Mouse (Mus musculus) ovary, postnatal 14 days (tissue): ENCODE measurements around the gene Mab21l3.
A peak's percentile ranks its signal among the peaks of the same experiment; 100 is the strongest.

Experiments used
- DNase-seq: peaks from one replicate; pipeline ENCODE4 v3.0.0; 2022; ENCODE audit warnings: low spot score

Gene Mab21l3

DNA sequence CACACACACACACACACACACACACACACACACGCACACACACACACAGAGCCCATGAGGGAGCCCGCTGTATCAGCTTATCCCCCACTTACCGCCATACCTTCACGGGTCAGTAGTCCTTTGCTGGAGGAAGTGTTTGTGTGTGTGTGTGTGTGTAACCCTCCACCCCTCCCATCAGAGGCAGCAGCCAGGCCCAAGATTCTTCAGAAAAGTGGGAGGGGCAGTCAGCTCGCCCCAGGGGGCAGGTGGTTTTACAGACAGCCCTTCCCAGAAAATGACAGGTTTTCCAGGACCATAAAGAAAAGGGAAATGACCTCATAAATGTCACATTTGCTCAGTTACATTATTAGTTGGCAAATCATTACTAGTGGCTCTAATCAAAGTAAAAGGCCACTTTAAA, at the start of gene Mab21l3:
TSS of gene Mab21l3 (minus strand) at position 144 of the 400 bp plus-strand sequence.
- DNase-seq = no peak

DNA sequence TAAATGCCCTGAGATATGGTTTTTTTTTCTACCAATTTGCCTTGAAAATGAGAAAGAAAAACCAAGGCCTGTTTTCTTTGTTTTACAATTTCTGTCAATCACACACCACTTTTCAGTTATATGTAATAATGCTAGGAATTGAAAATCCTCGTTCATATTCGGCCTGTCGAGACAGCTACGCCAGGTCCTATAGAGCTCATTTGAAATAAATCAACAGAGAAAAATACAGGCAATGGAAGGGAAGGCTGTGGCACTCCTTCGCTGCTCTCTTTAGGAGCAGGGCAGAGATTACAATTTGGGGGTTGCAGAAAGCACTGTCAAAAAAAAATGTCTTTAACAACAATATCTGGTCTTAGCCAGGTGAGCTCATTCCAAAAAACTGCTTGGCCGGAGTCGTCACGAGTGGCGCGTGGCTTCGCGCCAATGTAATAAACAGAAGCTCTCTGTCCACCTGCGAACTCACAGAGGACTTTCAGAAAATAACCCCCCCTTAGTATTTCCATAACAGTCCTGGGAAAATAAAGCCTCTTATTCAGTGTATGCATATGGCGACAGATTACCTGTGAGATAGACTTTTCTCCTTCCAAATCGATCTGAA, 48.7 kb upstream of the Mab21l3 start:
- no peak for DNase-seq

DNA sequence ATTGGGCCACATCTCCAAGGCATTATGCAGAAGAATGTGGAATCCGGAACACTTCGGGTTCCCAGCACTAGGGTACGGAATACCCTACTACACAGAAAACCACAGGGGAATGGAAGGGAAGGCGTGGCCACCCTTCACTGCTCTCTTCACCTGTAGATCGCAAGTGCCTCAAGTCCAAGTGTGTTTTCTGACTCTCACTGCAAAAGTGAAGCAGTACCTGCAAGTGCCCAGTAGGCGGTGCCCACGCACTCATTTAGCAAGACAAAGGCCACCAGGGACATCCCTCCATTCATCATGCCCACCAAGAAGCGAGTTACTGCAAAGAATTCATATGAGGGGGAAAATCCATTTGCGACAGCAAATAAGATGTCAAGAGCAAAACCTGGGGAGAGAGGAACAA, 48.1 kb upstream of the Mab21l3 start:
- peak; percentile 56 for DNase-seq

DNA sequence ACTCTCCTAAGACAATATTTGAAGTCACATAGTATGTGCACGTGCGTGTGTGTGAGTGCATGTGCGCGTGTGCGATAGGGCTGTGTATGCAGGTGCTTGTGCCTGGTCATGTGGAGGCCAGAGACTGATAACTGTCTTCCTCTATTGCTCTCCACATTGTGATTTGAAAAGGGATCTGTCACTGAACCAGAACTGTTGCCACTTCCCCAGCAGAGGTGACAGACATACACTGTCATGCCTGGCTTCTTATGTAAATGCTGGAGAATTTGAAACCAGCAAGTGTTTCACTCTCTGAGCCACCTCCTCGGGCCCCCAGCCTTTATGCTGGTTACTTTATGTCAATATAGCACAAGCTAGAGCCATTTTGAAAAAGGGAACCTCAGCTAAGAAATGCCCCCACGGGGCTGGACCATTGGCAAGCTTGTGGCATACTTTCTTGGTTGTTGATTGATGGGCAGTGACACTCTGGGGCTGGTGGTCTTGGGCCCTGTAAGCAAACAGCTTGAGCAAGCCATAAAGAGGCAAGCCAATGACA, 46.7 kb upstream of the Mab21l3 start:
- no peak for DNase-seq

DNA sequence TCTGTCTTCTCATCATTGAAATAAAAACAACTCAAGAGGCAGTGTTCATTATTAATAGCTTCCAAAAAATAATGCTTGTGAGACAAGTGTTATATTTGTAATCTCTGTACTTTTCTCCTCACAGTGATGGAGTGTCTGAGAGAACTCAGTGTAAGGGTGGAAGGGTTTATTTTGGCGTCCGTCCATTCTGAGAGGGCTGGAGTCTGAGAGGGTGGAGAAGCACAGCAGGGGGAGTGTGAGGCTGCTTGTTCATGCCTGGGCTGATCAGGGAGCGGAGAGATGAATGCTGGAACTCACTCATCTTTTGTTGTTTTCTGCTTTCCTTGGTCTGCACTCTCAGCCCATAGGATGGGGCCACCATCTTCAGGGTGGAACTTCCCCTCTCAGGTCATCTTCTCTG, 36.8 kb upstream of the Mab21l3 start:
- no peak for DNase-seq

DNA sequence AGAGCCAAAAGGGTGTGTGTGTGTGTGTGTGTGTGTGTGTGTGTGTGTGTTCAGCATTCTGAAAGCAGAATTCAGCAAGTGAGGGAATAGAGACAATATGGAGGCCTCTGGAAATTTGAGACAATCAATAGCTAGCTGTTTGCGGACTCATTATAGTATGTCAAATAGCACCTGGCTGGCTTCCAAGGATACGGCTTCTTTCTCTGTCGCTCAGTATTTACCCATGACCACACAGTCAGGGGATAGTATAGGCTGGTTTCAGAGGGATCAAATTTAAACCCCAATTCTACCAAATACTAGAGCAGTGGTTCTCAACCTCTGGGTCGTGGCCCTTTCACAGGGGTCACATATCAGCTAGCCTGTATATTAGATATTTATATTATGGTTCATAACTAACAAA, 36.3 kb upstream of the Mab21l3 start:
- DNase-seq = no peak

DNA sequence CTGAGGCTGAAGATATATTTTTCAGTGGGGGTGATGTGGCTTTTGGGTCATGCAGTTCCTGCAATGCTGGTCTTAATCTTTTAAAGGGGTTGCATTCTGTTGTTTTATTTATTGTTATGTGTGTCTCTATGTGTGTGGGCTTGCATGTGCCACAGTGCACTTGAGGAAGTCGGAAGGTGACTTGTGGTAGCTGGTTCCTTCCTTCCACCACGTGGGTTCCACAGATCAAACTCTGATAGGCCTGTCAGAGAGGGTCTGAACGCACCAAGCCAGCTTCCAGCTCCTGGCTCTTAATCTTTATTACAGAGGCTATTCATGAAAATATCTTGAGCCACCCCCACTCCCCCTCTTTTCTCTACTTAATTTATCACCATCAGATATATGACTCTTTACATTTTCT, 35.1 kb upstream of the Mab21l3 start:
- no peak for DNase-seq

DNA sequence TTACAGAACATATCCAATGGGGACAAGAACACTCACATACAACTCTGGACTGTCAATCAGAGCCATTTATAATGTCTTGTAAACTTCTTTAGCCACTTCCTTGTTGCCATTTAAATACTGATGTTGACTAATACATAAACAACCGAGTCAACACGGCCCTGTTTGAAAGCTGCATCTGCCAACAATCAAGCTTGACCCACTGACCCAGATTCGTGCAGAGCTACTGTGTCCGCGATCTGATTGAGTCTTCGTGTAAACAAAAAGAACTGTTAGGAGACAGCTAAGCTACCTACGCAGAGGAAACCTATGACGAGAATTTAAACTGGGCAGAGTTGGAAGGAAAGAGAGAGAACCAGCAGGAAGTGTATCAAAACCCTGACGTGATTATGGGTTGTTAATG, 33.0 kb upstream of the Mab21l3 start:
- no peak for DNase-seq

DNA sequence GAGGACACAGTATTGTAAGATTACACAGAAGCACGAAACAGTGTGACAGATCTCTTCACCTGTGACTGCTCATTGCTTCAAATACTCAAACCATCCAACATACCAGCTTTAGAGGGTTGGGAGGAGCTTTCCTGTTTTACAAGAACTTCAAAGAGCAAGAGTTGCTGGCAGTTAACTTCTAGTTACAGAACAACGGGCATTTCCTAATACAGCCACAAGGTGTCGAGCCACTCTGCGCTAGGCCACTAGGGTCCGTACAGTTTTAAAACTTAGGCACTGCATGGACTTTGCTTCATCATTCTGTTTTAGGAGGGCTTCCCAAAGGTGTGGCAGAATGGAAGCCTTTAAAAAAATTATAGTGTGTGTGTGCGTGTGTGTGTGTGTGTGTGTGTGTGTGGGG, 32.1 kb upstream of the Mab21l3 start:
- DNase-seq = no peak

DNA sequence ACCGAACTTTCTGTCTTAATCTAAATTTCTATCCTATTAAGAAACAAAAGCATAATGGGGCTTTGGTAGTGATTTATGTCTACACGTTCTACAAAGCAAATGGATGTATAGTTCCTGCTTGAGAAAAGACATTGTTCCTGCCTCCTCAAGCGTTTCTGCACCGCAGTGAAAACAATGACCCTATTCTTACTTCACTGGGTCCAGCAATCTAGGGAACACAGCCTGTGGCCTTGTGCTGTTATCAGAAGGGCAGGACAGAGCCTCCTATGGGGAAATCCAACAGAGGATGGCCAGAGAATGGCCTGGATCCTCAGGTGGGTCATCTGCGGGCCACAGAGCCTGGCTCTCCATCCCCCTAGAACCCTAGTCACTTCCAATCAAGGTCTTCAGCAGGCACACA, 29.4 kb upstream of the Mab21l3 start:
- no peak for DNase-seq

DNA sequence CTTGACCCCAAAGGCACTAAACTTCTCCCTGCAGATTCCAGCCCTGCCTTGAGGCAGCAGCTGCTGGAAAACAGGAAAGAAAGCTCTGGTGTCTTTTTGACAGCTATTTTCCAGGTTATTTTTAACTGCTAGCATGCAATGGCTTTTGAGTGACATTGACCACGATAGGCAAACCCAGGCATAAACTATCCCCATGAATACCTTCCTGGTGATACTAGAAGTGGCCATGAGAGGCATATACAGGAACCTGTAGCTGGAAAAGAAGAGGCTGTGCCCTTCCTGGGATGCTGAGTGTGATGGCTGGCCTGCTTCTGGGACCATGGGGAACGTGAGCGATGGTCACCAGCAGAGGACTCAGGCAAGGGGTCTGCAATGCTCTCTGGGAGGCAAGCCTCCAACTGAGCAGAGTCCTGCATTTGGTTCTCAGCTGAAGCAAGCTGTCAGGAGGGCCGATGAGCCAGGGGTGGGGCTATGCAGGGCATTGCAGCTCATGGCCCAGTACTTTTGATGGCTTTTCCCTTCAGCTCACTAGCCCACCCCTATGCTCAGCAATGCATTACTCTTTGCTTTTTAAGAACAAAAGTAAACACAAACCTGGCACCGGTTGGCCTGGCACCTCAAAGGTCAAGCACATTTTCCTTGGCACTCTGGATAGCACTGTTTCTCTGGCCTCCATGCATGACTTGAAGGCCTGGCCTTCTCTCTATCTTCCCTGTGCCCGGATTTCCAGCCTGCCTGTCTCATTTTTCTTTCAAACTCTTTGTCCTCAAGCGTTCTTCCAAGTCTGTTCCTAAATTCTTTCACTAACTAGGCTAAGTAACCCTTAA, 27.9 kb upstream of the Mab21l3 start:
- DNase-seq = no peak

DNA sequence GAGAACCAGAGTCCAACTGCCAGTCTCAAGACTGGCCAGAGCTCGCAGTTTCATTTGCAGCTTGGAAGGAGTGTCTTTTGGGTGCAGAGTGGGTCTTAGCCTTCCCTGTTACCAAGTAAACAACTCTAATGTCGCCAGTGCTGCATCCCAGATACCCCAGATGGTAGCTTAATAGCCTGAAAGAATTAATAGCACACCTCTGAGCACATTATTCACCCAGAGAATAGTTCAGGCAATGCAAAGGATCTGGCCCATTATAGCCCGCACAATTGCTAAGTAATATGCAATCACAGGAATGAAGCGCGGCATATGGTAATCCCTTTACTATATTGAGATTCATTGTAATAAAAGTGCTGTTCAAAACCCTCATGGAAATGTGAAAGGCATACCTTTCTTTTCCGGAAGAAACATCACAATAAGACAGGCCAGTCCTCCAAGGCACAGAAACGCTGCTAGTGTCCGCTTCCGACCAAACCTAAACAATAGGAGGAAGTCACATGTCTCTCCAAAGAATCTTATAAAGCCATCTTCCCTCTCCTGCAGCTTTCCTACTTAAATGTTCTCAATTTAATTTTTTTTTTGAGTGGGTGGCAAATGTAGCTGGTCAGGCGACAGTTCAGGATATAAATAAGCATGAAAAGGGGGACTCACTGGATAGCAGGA, 26.6 kb upstream of the Mab21l3 start:
- no peak for DNase-seq

DNA sequence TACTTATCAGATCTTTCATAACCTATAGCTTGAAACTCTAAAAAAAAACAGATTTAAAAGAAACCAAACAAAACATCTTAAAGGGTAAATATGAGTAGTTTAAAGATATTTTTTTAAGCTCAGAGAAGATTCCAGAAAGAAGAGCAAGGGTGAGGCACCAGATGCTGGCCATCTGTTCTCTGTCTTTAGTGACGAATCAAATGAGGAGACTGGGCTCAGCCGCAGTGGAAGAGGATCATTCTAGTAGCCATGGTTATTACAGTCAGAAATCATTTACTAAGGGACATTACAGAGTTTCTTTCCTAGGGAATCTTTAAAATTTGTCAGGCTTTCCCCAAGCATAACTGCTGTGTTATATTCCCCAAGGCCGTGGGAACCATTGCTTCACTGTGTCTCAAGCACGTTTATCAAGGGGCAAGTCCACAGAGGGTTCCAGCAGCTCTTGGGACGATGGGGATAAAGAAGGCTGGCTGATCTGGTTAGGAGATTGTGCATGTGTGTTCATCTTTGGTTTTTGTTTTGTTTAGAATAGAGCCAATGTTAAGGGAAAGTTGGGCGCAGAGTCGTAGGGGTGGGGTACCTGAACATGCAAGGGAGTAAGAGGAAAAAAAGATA, 24.4 kb upstream of the Mab21l3 start:
- no peak for DNase-seq

DNA sequence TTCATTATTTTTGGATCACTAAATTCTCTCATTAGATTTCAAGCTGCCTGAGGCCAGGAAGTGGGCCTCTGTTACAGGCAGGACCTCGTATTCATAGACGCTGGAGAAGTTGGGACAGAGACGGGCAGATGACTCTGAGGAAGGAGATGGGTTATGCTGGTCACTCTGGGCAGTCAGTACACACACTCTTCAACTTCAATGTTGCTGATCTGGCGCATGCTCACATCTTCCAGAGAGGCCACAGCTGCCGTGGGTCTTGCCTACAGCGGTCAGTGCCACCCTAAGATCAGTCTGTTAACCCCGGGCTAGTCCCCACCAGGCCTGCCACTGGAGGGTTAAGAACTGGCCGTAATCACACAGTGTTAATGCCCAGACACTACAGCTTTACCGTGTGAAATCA, 23.2 kb upstream of the Mab21l3 start:
- no peak for DNase-seq

DNA sequence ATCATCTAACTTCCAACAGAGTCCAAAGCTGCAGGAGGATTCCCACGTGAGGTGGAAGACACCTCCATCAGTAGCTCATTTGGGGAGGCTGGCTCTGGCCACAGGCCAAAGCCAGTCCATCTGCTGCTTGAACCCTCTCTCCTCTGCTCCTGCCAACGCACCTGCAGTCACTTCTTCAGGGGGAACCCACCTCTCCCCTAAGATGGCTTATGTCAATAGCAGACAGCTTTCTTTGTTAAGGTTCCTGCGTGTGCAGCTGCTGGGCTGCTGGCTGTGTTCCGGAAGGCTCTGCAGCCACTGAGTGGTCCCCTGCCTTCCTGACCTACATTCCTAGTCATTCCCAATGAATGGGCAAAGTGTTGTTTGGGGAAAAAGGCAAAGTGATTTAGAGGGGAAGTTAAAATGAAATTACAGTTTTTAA, 18.3 kb upstream of the Mab21l3 start:
- no peak for DNase-seq

DNA sequence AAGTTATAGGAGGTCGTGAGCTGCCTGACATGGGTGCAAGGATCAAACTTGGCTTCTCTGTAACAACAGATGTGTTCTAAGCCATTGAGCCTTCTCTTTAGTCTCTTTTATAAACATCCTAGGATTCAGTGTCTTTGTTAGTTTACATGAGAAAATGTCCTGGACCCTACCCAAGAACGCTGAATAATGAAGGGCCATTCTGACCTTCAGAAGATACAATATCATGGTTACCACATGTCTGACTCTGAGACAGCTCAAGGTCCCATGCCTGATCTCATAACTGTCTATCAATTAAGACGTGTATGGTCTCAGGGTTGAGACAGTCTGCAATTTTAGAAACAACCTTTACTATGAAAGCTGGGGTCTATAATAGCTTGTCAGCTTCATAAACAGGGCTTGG, 13.1 kb upstream of the Mab21l3 start:
- no peak for DNase-seq

DNA sequence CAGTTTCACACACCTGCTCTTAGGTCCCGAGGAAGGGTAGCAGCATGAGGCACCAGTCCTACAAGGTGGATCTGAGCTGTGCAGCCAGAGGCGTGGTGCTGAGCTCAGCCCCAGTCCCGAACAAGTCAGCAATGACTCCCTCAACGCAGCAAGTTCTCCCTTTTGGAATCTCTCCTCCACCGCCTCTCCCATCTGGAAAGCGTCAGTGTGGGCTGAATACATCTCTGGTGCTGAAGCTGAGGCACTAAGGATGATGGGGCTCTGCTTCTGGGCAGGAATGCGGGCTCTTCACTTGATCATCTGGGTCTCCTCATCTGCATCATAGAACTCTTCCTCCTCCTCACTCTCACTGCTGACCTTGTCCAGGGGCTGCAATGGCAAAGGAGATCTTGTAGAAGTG, 11.4 kb upstream of the Mab21l3 start:
- no peak for DNase-seq

DNA sequence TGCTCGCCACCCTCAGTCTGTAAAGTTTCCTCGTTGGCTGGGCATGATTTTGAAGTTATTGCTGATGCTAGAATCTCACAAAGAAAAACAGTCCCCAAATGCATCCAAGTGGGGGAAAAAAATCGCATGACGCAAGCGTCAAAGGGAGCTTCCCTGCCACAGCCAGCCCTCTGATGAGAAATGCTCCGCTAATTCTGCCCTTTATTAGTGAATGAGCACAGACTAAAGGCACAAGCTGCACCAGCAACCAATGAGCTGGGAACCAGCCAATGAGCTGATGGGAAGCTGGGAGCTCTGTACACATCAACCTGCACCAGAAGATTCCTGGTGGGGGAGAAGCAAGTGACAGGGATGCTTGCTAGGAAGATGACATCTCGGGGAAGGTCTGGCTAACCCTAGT, 11.0 kb upstream of the Mab21l3 start:
- DNase-seq = no peak

DNA sequence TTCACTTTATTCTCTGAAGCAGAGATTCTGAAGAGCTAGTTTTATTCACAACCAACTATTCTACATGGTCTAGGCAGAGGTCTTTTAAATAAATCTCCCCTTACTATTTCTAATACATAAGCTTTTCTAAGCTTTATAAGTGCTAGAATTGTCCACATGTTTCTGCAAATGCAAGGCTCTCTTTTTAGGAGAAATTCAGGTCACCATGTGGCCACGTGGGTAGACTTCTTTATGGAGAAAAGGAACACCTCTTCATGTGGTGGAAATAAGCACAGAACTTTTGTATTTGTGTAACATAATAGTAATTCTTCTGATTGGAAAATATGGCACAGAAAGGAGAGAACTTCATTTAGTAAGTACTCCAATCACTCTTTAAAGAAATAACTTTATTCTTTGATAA, 5.3 kb upstream of the Mab21l3 start:
- DNase-seq = no peak

DNA sequence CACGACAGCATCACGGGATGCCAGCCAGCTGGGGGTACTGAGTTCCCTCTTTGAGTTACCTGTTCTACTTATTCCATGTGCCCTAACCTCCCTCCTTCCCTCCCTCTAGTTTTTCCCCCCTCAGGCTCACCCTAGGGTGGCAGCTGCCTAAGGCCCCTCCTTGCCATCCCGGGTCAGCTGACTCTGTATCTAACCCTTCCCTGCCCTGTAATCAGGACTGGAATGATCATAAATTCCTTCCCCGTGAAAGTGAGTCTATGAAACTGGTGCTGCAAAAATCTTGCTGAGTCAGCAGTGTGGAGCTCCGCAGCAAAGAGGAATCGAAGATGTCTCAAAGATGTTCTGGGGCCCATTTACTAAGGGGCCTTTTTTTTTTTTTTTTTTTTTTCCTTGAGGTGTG, 2.6 kb upstream of the Mab21l3 start:
- no peak for DNase-seq

DNA sequence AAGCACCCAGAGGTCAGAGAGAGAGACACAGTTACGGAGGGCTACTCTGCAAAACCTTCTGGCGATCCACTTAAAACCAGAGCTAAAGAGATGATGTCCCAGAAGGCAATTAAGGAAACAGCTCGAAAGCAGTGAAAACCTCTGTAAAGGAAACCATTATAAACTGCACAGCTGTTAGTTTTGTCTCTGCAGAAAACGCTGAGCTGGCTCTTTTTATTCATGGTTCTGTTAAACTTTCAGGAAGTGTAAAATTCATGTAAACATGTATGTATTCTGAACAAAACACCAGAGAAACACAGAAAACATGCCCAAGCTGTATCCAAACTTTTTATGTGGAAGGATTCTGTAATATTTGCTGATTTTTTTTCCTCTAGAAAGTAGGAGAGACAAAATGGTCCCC, 2.7 kb downstream of the Mab21l3 start:
- DNase-seq = no peak

DNA sequence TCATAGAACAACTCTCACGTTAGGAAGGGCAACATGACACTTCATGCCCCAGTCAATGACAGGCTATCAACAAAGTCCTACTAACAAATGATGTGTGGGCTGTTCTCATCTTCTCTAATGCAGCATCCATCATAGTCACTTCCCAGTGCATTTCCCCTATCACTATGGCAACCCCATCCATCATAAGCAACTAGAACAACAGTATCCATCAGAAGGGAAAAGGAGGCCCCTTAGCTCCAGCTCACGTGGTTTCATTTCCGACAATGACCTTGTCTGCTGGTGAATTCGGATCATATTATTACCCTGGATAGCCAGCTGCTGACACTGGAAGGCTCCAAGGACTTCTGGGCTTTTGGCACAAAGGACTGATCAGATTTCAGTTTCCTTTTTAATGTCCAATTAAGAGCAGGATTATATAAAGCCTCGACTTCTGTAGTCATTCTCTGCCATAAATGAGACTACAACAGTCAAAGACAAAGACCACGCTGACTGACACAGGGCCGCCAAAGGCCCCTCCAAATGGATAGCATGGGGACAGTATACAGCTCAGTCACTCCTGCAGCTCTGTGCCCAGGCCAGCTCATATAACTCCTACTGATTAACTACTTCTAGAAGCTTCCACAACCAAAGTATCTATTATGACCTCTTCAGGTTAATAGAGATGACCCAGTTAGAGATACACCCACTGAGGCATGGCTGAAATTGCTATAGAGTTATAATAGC, 6.2 kb downstream of the Mab21l3 start:
- no peak for DNase-seq
